Mouse (Mus musculus) megakaryocyte, embryonic 14.5 days (primary cell): ENCODE results near the gene Syp. TPM values are rescaled to one million over a fixed set of nuclear protein-coding genes. Genes with fewer than 3 reads are reported as not detected.
A peak's percentile ranks its signal among the peaks of the same experiment; 100 is the strongest.

Experiments used
- H3K27me3 ChIP-seq: replicated peaks from 2 replicates; pipeline ENCODE3; 2012; ENCODE audit warnings: inconsistent platforms
- H3K36me3 ChIP-seq: replicated peaks from 2 replicates; pipeline ENCODE3; 2012; ENCODE audit warnings: low read length, inconsistent platforms, mixed read lengths
- H3K4me1 ChIP-seq: 2 replicates; pipeline ENCODE4 v1.6.1; 2012; ENCODE audit warnings: inconsistent platforms
- H3K4me3 ChIP-seq: replicated peaks from 2 replicates; pipeline ENCODE3; 2012; ENCODE audit warnings: moderate library complexity, mild to moderate bottlenecking, inconsistent platforms
- H3K9me3 ChIP-seq: 2 replicates; pipeline ENCODE4 v1.6.1; 2012; ENCODE audit warnings: inconsistent platforms
- FLI1 ChIP-seq: IDR thresholded peaks from 2 replicates; pipeline ENCODE4 v1.6.1; 2012; ENCODE audit warnings: low read length, inconsistent platforms, mixed read lengths
- GATA1 ChIP-seq: IDR thresholded peaks from 3 replicates; pipeline ENCODE4 v1.6.1; 2012; ENCODE audit warnings: mixed read lengths, low read length, inconsistent platforms, borderline replicate concordance
- polyA plus RNA-seq: library from polyadenylated mRNA; stranded (reverse); fragments of >175 nt; gene quantifications from 2 replicates; pipeline ENCODE4 v1.2.3, GENCODE M21; 2012; ENCODE audit warnings: low replicate concordance; ENCODE audit not compliant: insufficient read depth

Gene Syp
- 1.4 TPM in 1 of 2 replicates, not detected in the other for polyA plus RNA-seq

GRCm38 (mm10) chrX:7638401-7639091, at the start of gene Syp:
TSS of gene Syp (plus strand) at chrX:7638471.
- Histone ChIP-seq H3K36me3 (no peaks in the 10 kb centered on the region), H3K4me1 (peaks cover 18% of the 10 kb centered on the region; the same call in 1 of the 2 replicates)

DNA sequence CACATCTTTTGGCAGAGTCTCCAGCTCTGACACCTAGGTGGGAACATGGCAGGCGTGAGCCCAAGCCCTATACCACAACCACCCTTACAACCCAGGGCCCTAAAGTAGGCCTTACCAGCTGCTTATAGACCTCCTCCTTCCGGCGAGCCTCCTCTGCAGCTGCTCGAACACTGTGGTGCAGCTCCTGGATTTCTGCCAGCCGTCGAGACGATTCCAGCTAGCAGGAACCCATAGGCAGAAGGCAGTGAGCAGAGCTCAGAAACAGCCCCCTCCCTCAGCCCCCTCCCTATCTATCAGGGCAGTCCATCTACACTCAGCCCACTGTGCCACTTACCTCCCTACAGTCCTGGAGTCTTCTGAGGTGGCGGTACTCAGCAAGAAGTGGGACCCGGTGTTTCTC, 42.9 kb upstream of the Syp start:
- no peaks in the 10 kb centered on the region for H3K4me1 ChIP-seq
- H3K9me3 ChIP-seq = no peaks in the 10 kb centered on the region
- H3K27me3 ChIP-seq = no peaks in the 10 kb centered on the region
- peaks cover 97% of the 10 kb centered on the region for H3K36me3 ChIP-seq
- no peak overlapping the region for H3K4me3 ChIP-seq
- TF ChIP-seq GATA1 (no peak), FLI1 (no peak)

More at GRCm38 (mm10) chrX:7638401-7639091, at the start of gene Syp:
- Histone ChIP-seq H3K9me3 (no peaks in the 10 kb centered on the region), H3K27me3 (peaks cover 55% of the 10 kb centered on the region), H3K4me3 (peak within 1 kb of the TSS; percentile 82)
- TF ChIP-seq GATA1 (no peak), FLI1 (no peak)

DNA sequence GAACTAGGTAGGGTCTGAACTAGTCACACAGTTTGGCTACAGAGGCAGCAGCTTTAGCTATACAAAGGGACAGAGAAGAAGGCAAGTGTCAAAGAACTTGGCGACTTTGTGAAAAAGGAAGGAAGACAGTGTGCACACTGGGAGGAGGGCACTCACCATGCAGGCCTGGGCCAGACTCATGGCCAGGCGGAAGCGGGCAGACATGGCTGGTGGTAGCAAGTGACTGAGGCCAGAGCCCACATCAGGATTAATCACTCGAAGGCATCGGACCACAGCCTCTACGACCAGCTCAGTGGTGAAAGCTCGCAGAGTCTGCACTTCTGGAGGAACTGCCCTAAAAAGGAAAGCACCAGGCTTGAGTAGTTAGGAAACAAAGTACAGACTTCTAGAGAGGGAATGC, 34.3 kb upstream of the Syp start:
- H3K9me3 ChIP-seq = no peaks in the 10 kb centered on the region
- H3K4me1 ChIP-seq = peaks cover 17% of the 10 kb centered on the region
- peaks cover 47% of the 10 kb centered on the region for H3K36me3 ChIP-seq
- TF ChIP-seq FLI1 (no peak), GATA1 (no peak)
- H3K27me3 ChIP-seq = peaks cover 15% of the 10 kb centered on the region
- peak overlapping the region; percentile 93 for H3K4me3 ChIP-seq

DNA sequence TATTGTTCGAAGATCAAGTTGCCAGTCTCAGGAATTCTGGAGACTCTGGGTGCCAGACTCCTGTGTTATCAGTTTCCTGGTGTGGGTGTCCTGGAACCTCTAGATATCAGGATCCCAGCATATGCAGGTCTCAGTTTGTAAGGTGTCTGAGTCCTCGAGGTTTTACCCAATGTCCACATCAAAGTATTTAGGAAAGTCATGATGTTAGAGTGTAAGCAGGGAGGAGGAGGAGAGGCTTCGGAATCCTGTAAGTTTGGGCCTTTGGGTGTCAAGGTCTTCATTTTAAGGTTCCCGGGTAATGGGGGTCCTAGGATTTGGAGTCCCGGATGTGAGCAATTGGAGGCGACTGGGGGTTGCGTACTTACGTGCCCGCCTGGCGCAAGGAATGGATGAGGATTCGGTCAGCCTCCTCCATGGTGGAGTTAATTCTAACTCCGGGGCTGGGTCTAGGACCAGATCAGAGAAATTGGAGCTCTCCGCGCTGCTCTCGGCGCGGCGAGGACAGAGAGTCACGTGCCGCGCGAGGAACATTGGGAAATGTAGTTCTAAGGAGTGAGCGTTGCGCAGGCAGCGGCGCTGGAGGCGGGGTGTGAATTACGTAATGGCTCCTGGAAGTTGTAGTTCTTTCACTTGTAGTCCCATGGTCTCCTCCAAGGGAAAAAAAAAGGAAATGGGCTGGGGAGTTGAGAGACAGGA, 33.2 kb upstream of the Syp start, which contains the start of gene Ccdc22:
TSS of gene Ccdc22 (minus strand) at position 639 of the 696 bp plus-strand sequence.
- H3K4me3 ChIP-seq = peak within 1 kb of the TSS; percentile 93

DNA sequence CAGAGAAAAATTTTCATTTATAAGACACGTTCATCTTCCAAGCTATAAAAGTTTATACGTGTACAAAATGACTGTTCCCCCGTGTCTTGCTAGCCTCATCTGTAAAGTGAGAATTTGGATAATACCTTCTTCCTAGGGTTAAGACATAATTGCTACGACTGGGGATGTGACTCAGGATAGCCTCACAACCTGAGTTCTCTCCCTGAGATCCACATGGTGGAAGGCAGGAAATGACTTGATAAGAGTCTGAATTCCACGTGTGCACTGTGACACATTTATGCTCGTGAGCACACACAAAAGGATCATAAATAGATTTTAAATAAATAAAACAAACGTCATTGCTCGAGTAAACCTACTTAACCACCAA, 32.7 kb upstream of the Syp start:
- TF ChIP-seq GATA1 = no peak
- TF ChIP-seq FLI1 = no peak
- Histone ChIP-seq H3K9me3 (0 out of 2 replicates have a peak, but pooled peaks cover under 1% of the 10 kb centered on the region), H3K27me3 (peaks cover 26% of the 10 kb centered on the region), H3K4me1 (peaks cover 25% of the 10 kb centered on the region), H3K4me3 (peak overlapping the region; percentile 93), H3K36me3 (peaks cover 31% of the 10 kb centered on the region)

More for the DNA sequence above, 33.2 kb upstream of the Syp start, which contains the start of gene Ccdc22:
- Histone ChIP-seq H3K9me3 (no peaks in the 10 kb centered on the region), H3K36me3 (peaks cover 37% of the 10 kb centered on the region), H3K27me3 (peaks cover 22% of the 10 kb centered on the region), H3K4me1 (peaks cover 20% of the 10 kb centered on the region)
- TF ChIP-seq FLI1 (no peak), GATA1 (no peak)

DNA sequence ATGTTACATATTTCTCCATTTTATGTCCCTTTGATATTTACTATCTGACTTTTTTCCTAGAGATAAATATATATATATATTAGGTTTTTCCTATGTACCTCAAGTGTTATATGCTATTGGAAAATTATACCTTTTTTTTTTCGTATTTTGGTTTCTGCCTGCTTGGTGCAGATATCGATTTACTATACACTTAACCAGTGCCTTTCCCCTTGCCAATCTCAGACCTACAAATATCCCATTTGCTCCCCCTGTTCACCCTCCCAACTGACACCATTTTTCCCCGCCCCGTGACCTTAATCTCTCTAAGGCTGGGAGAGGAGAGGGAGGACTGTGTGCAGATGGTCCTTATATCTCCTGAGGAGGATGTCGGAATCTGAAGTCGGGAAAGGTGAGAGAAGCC, 31.5 kb upstream of the Syp start, which contains the start of gene Cacna1f:
TSS of gene Cacna1f (plus strand) at position 301 of the 400 bp plus-strand sequence.
- Histone ChIP-seq H3K4me1 (peaks cover 35% of the 10 kb centered on the region), H3K9me3 (0 out of 2 replicates have a peak, but pooled peaks cover 8% of the 10 kb centered on the region), H3K36me3 (peaks cover 20% of the 10 kb centered on the region), H3K27me3 (peaks cover 33% of the 10 kb centered on the region), H3K4me3 (no peak within 1 kb of the TSS)
- TF ChIP-seq GATA1 (no peak), FLI1 (no peak)

GRCm38 (mm10) chrX:7610035-7610434, 28.2 kb upstream of the Syp start:
- Histone ChIP-seq H3K4me1 (peaks cover 18% of the 10 kb centered on the region), H3K4me3 (peak overlapping the region; percentile 90), H3K9me3 (peaks cover 14% of the 10 kb centered on the region; the same call in 1 of the 2 replicates), H3K27me3 (peaks cover 48% of the 10 kb centered on the region), H3K36me3 (no peaks in the 10 kb centered on the region)
- TF ChIP-seq FLI1 (no peak), GATA1 (no peak)

DNA sequence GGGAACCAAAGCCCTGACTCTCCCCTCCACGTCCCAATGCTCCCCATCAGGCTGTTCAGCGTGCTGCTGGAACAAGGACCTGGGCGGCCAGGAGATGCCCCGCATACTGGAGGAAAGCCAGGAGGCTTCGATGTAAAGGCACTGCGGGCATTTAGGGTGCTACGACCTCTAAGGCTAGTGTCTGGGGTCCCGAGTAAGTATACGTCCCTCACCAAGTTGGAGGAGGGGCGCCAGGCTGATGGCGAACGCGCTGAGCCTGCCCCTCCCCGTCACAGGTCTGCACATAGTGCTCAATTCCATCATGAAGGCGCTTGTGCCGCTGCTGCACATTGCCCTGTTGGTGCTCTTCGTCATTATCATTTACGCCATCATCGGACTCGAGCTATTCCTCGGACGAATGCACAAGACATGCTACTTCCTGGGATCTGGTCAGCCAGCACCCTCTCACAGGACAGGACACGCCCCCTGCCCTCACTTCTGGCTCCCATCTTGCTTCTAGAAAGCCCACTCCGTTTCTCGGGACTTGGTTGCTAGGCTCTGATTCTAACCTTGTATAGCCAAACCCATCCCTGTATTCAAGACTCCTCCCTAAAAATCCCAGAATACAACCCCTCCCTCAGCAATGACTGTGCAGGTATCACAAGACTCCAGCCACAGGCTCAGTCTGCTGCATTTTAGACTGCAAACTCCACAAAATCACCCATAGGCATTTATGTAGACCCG, 27.6 kb upstream of the Syp start:
- peaks cover 18% of the 10 kb centered on the region for H3K4me1 ChIP-seq
- peaks cover 50% of the 10 kb centered on the region for H3K27me3 ChIP-seq
- H3K4me3 ChIP-seq = peak overlapping the region; percentile 90
- TF ChIP-seq GATA1 (no peak), FLI1 (no peak)
- H3K9me3 ChIP-seq = peaks cover 14% of the 10 kb centered on the region; the same call in 1 of the 2 replicates
- H3K36me3 ChIP-seq = no peaks in the 10 kb centered on the region

DNA sequence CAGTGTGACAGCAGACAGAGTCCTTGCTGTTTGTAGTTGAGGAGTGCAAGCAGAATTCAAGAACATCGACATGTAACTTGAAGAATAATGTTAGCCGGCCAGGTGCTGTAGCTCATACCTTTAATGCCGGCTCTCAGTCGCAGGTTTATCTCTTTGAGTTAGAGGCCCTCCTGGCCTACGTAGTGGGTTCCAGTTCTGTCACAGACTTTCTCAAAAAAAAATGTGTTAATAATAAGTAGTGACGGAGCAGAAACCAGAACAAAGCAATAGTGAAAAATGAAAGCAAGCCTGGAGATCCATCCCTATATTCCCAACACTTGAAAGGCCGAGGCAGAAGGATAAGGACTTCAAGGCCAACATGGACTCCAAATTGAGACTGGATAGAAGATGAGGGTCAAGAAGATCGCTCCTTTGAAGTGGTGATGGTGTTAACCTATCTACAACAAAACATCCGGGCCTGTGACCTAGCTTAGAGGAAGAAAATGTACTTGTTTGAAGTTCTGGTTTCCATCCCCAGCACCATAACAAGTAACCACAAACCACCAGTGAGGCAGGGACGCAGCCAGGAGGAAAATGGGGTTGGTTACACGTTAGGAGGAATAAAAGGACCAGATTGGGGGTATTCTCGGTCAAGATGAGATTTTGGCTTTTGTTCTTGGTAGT, 20.3 kb upstream of the Syp start:
- no peaks in the 10 kb centered on the region for H3K36me3 ChIP-seq
- H3K27me3 ChIP-seq = peaks cover 58% of the 10 kb centered on the region
- H3K4me3 ChIP-seq = no peak overlapping the region
- no peak for TF ChIP-seq GATA1
- TF ChIP-seq FLI1 = no peak
- no peaks in the 10 kb centered on the region for H3K4me1 ChIP-seq
- peaks cover 6% of the 10 kb centered on the region for H3K9me3 ChIP-seq
